Mouse (Mus musculus) 416B (cell line): ENCODE results near the gene Ak1.

Experiments
- DNase-seq: peaks from one replicate; pipeline ENCODE4 v3.0.0; 2011; ENCODE audit warnings: low read depth

Ak1 gene

GRCm38 (mm10) chr2:32621517-32621859 lies at the start of gene Ak1:
Gene Ak1, plus strand, starts transcription at chr2:32621758.
- no peak for DNase-seq

GRCm38 (mm10) chr2:32572196-32572595 lies 49.4 kb upstream of the Ak1 start:
- DNase-seq, result no peak

- DNase-seq, result no peak
Observed at GRCm38 (mm10) chr2:32574497-32574896, 47.1 kb upstream of the Ak1 start, which contains the start of gene Pip5kl1. Gene Pip5kl1, plus strand, starts transcription at chr2:32574797.

- peak; percentile 70 for DNase-seq
Observed at GRCm38 (mm10) chr2:32574901-32575585, 46.5 kb upstream of the Ak1 start.

- no peak for DNase-seq
Observed at GRCm38 (mm10) chr2:32575586-32576160, 45.9 kb upstream of the Ak1 start, which contains the start of gene 9430097D07Rik. Gene 9430097D07Rik, minus strand, starts transcription at chr2:32575684.

GRCm38 (mm10) chr2:32576532-32576931 lies 45.0 kb upstream of the Ak1 start:
- DNase-seq, result no peak

- DNase-seq, result no peak
Observed at GRCm38 (mm10) chr2:32578146-32579046, 43.2 kb upstream of the Ak1 start.

- peak; percentile 93 for DNase-seq
Observed at GRCm38 (mm10) chr2:32581450-32582095, 40.0 kb upstream of the Ak1 start.

- DNase-seq, result peak; percentile 92
Observed at GRCm38 (mm10) chr2:32582830-32583799, 38.4 kb upstream of the Ak1 start.

- no peak for DNase-seq
Observed at GRCm38 (mm10) chr2:32585149-32585714, 36.3 kb upstream of the Ak1 start.

GRCm38 (mm10) chr2:32586871-32587351 lies 34.6 kb upstream of the Ak1 start, which contains the start of gene St6galnac4:
Gene St6galnac4, plus strand, starts transcription at chr2:32587095.
- peak; percentile 97 for DNase-seq

GRCm38 (mm10) chr2:32587731-32588321 lies 33.7 kb upstream of the Ak1 start:
- DNase-seq, result peak; percentile 73

GRCm38 (mm10) chr2:32589213-32589795 lies 32.3 kb upstream of the Ak1 start:
- peak; percentile 83 for DNase-seq

- DNase-seq, result no peak
Observed at GRCm38 (mm10) chr2:32590224-32590623, 31.3 kb upstream of the Ak1 start.

GRCm38 (mm10) chr2:32591249-32591648 lies 30.3 kb upstream of the Ak1 start:
- peak; percentile 63 for DNase-seq

GRCm38 (mm10) chr2:32596725-32597124 lies 24.8 kb upstream of the Ak1 start:
- no peak for DNase-seq

- DNase-seq, result no peak
Observed at GRCm38 (mm10) chr2:32597248-32597647, 24.3 kb upstream of the Ak1 start.

GRCm38 (mm10) chr2:32597699-32598098 lies 23.9 kb upstream of the Ak1 start:
- no peak for DNase-seq

GRCm38 (mm10) chr2:32598506-32598905 lies 23.1 kb upstream of the Ak1 start:
- no peak for DNase-seq

GRCm38 (mm10) chr2:32599409-32599808 lies 22.1 kb upstream of the Ak1 start, which contains the start of gene St6galnac6:
Gene St6galnac6, plus strand, starts transcription at chr2:32599709.
- no peak for DNase-seq
